Mouse (Mus musculus) liver, postnatal 0 days (tissue): ENCODE data around the gene Zfp668.

ENCODE experiments used
- CTCF ChIP-seq: sonication (generic); IDR thresholded peaks from 2 replicates; pipeline ENCODE4 v1.5.1; 2016; ENCODE audit warnings: antibody characterized with exemption, low read depth
- EP300 ChIP-seq: IDR thresholded peaks from 2 replicates; pipeline ENCODE4 v1.6.1; 2016; ENCODE audit warnings: antibody characterized with exemption, low read depth, mild to moderate bottlenecking

DNA sequence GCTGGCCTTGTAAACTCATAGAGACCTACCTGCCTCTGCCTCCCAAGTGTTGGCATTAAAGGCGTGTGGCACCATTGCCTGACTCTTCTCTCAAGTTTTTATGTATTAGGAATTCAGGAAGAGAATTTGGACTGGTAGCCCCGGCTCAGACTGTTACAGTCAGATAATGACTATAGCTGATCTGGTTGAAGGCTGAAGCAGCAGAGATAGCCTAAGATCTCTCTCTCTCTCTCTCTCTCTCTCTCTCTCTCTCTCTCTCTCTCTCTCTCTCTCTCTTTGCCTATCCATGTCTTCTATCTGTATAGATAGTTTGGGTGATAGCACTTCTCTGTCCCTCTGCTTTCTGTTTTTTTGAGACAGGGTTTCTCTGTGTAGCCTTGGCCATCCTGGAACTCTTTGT is 25.1 kb upstream of the Zfp668 start:
- TF ChIP-seq EP300, result no peak
- TF ChIP-seq CTCF, result no peak
